Mouse (Mus musculus): ENCODE results near the gene Fam192a. TPM values are rescaled to one million over a fixed set of nuclear protein-coding genes. Genes with fewer than 3 reads are reported as not detected.

Gene Fam192a
- total and polyA plus RNA-seq, 3 experiments: 30.7 to 80.3 (median 43.7) TPM

DNA sequence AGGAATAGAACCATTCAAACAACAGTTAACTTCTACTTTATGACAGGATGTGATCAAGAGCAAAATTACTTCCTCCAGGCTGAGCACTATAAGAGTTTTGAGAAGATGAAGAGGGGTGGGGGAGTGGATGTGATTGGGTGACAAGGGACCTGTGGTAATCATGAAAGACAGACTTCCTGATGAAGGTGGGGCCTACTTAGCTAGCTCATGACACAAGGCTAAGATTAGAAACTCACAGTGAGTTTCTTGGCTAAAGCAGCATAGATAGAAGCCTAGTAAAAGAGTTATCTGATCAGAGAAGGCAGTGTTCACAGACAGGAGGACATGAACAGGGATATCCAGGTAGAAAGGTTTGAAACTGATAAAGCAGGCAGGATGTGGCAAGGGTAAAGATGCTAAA, 32.4 kb upstream of the Fam192a start:
- H3K4me1 ChIP-seq (ENCODE audit: control insufficient read depth in 1 of 2, insufficient read depth in 2 of 2): peaks cover 3 to 22% of the 10 kb centered on the region in 2 experiments; a peak in 2 of 4 replicates
- H3K79me2 ChIP-seq (replicated peaks; ENCODE audit: control insufficient read depth, extremely low read depth, insufficient read depth, poor library complexity, severe bottlenecking): no peaks in the 10 kb centered on the region
- H3K4me3 ChIP-seq (replicated peaks in 1 of 3; ENCODE audit: low read depth in 2 of 3, low read length in 2 of 3, poor library complexity in 1 of 3): no peak overlapping the region
- TF ChIP-seq ETS1 (conservative IDR thresholded peaks at IDR 0.05; ENCODE audit: low read depth, low read length): no peak
- no peak for TF ChIP-seq RAD21 (IDR thresholded peaks at IDR 0.05; ENCODE audit: low read depth, low read length)
- TF ChIP-seq KAT2A (IDR thresholded peaks at IDR 0.05; ENCODE audit: insufficient replicate concordance, low read length): no peak
- TF ChIP-seq MAZ (IDR thresholded peaks at IDR 0.05; ENCODE audit: low read depth, low read length): no peak
- TF ChIP-seq JUN (IDR thresholded peaks at IDR 0.05; ENCODE audit: insufficient read depth, low read depth, low read length): no peak
- TF ChIP-seq PAX5 (IDR thresholded peaks at IDR 0.05; ENCODE audit: low read length): no peak
- TF ChIP-seq SMC3 (IDR thresholded peaks at IDR 0.05; ENCODE audit: low read depth, low read length): no peak
- TF ChIP-seq TCF12 (IDR thresholded peaks at IDR 0.05; ENCODE audit: low read depth, low read length): no peak
- no peak for TF ChIP-seq CHD2 (IDR thresholded peaks at IDR 0.05; ENCODE audit: low read length)
- TF ChIP-seq MYC (IDR thresholded peaks at IDR 0.05; ENCODE audit: low read depth, low read length): no peak
- no peak overlapping the region for H3K4me2 ChIP-seq (ENCODE audit: insufficient read depth, low read depth, poor library complexity, severe bottlenecking)
- peak; percentile 11 for DNase-seq (ENCODE audit: extremely low read depth)
- H3K9ac ChIP-seq (ENCODE audit: insufficient read depth, low read depth): no peak overlapping the region
- H3K9me3 ChIP-seq (replicated peaks; ENCODE audit: low read length): no peaks in the 10 kb centered on the region
- peaks cover 28 to 70% of the 10 kb centered on the region in 2 experiments for H3K36me3 ChIP-seq (replicated peaks in 1 of 2; ENCODE audit: control insufficient read depth in 1 of 2, insufficient read depth in 1 of 2, low read length in 1 of 2)
- dilution Hi-C loops (cut with MboI; ENCODE audit: extremely low pct_ligation_motif_present, extremely low pct_unique_long_range_greater_than_20kb, low sequenced_read_pairs) (no loop called here), in situ Hi-C loops (cut with MboI; ENCODE audit: low pct_ligation_motif_present, low pct_unique_long_range_greater_than_20kb, low sequenced_read_pairs) (no loop called here)
- H3K27me3 ChIP-seq (replicated peaks): no peaks in the 10 kb centered on the region
- H3K27ac ChIP-seq (ENCODE audit: insufficient read depth, low read depth): no peak overlapping the region

DNA sequence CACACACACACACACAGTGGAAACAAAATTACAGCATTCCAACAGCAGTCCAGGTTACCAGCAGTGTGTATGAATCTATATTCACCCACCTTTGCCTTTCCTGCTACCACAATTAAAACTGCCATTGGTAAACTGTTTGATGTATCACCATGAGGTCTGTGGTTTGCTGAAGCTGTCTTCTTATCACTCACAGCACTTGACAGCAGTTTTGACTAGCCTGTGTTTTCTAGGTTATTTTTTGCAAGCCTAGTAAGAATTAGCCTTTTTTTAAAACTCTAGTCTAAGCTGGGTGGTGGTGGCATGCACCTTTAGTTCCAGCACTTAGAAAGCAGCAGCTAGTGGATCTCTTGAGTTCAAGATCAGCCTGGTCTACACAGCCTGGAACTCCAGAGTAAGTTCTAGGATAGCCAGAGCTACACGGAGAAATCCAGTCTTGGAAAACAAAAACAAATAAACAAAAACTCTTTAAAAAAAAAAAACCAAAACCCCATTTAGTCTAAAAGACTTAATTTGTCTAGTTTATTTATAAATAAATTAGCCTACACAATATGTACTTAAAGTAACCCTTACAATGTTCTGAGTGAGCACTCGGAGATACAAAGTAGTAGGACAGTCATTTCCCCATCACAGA, 31.9 kb upstream of the Fam192a start:
- Histone ChIP-seq H3K4me3 (replicated peaks in 1 of 3; ENCODE audit: low read depth in 2 of 3, low read length in 2 of 3, poor library complexity in 1 of 3) (no peak overlapping the region), H3K4me2 (ENCODE audit: insufficient read depth, low read depth, poor library complexity, severe bottlenecking) (no peak overlapping the region), H3K27ac (ENCODE audit: insufficient read depth, low read depth) (no peak overlapping the region), H3K4me1 (ENCODE audit: control insufficient read depth in 1 of 2, insufficient read depth in 2 of 2) (peaks cover 3 to 22% of the 10 kb centered on the region in 2 experiments; a peak in 2 of 4 replicates), H3K9ac (ENCODE audit: insufficient read depth, low read depth) (no peak overlapping the region), H3K79me2 (replicated peaks; ENCODE audit: control insufficient read depth, extremely low read depth, insufficient read depth, poor library complexity, severe bottlenecking) (no peaks in the 10 kb centered on the region), H3K9me3 (replicated peaks; ENCODE audit: low read length) (no peaks in the 10 kb centered on the region), H3K36me3 (replicated peaks in 1 of 2; ENCODE audit: control insufficient read depth in 1 of 2, insufficient read depth in 1 of 2, low read length in 1 of 2) (peaks cover 28 to 67% of the 10 kb centered on the region in 2 experiments), H3K27me3 (replicated peaks) (no peaks in the 10 kb centered on the region)
- no peak for DNase-seq (ENCODE audit: extremely low read depth)
- dilution Hi-C loops (cut with MboI; ENCODE audit: extremely low pct_ligation_motif_present, extremely low pct_unique_long_range_greater_than_20kb, low sequenced_read_pairs) (no loop called here), in situ Hi-C loops (cut with MboI; ENCODE audit: low pct_ligation_motif_present, low pct_unique_long_range_greater_than_20kb, low sequenced_read_pairs) (no loop called here)
- no peak for TF ChIP-seq ZMIZ1 (IDR thresholded peaks at IDR 0.05; ENCODE audit: low read depth, low read length)
- no peak for TF ChIP-seq SIN3A (IDR thresholded peaks at IDR 0.05; ENCODE audit: low read length)
- no peak for TF ChIP-seq HCFC1 (IDR thresholded peaks at IDR 0.05; ENCODE audit: low read depth, low read length)
- TF ChIP-seq ZNF384 (IDR thresholded peaks at IDR 0.05; ENCODE audit: low read depth, low read length): no peak
- no peak for TF ChIP-seq MAFK (IDR thresholded peaks at IDR 0.05; ENCODE audit: insufficient replicate concordance, low read length)
- no peak for TF ChIP-seq IRF4 (IDR thresholded peaks at IDR 0.05; ENCODE audit: low read depth, low read length)
- TF ChIP-seq TBP (conservative IDR thresholded peaks at IDR 0.05; ENCODE audit: low read depth, low read length): no peak
- TF ChIP-seq ELF1 (IDR thresholded peaks at IDR 0.05; ENCODE audit: low read depth, low read length): no peak
- TF ChIP-seq MXI1 (IDR thresholded peaks at IDR 0.05; ENCODE audit: low read depth, low read length): no peak
- TF ChIP-seq MAX (IDR thresholded peaks at IDR 0.05; ENCODE audit: low read length): no peak
- no peak for TF ChIP-seq SMC3 (IDR thresholded peaks at IDR 0.05; ENCODE audit: low read depth, low read length)

Measured in CH12.LX (cell line).